Mouse (Mus musculus) small intestine, adult 2 months (tissue): ENCODE data around the gene Med6. TPM values are rescaled to one million over a fixed set of nuclear protein-coding genes. Genes with fewer than 3 reads are reported as not detected.

Experiments used
- H3K27ac ChIP-seq: fragments of 200-500 bp; 2 replicates; pipeline ENCODE4 v1.5.1; 2012; ENCODE audit warnings: low read depth, low read length, control low read depth, inconsistent platforms; ENCODE audit not compliant: insufficient read depth
- H3K27me3 ChIP-seq: fragments of 200-500 bp; 2 replicates; pipeline ENCODE4 v1.6.1; 2012; ENCODE audit warnings: mild to moderate bottlenecking, moderate library complexity, low read length, inconsistent platforms; ENCODE audit not compliant: control insufficient read depth, insufficient read depth
- H3K36me3 ChIP-seq: fragments of 200-500 bp; 2 replicates; pipeline ENCODE4 v1.6.1; 2012; ENCODE audit warnings: mild to moderate bottlenecking, low read length, control low read depth, inconsistent platforms; ENCODE audit not compliant: control insufficient read depth, insufficient read depth
- H3K4me1 ChIP-seq: fragments of 200-500 bp; 2 replicates; pipeline ENCODE4 v1.6.1; 2012; ENCODE audit warnings: low read length, inconsistent platforms, mixed read lengths; ENCODE audit not compliant: control insufficient read depth, insufficient read depth, insufficient read length
- H3K4me3 ChIP-seq: fragments of 200-500 bp; 2 replicates; pipeline ENCODE4 v1.5.1; 2012; ENCODE audit warnings: low read depth, mild to moderate bottlenecking, control low read depth, inconsistent platforms, low read length, moderate library complexity
- CTCF ChIP-seq: fragments of 200-500 bp; IDR thresholded peaks from 2 replicates; pipeline ENCODE4 v1.5.1; 2012; ENCODE audit warnings: low read depth, mild to moderate bottlenecking, control low read depth, inconsistent platforms, low read length, moderate library complexity, mixed read lengths; ENCODE audit not compliant: insufficient replicate concordance, insufficient read length; ENCODE audit errors: extremely low read depth
- POLR2A ChIP-seq: fragments of 200-500 bp; IDR thresholded peaks from 2 replicates; pipeline ENCODE4 v1.6.1; 2012; ENCODE audit warnings: low read depth, mild to moderate bottlenecking, control low read depth, inconsistent platforms, low read length, moderate library complexity
- WGBS: fragments of 180-500 bp; shearing (Covaris S2); methylation state at CpG from one replicate; pipeline ENCODE4 v1.1.7; 2018; 5-methylcytosine and 5-hydroxymethylcytosine counted together
- polyA plus RNA-seq: library from polyadenylated mRNA; depleted of rRNA; stranded (reverse); fragments of >200 nt; gene quantifications from 2 replicates; pipeline ENCODE4 v1.2.3, GENCODE M21; 2012; rRNA removed

The Med6 gene
- 0.55 and 2.3 TPM in 2 replicates for polyA plus RNA-seq

DNA sequence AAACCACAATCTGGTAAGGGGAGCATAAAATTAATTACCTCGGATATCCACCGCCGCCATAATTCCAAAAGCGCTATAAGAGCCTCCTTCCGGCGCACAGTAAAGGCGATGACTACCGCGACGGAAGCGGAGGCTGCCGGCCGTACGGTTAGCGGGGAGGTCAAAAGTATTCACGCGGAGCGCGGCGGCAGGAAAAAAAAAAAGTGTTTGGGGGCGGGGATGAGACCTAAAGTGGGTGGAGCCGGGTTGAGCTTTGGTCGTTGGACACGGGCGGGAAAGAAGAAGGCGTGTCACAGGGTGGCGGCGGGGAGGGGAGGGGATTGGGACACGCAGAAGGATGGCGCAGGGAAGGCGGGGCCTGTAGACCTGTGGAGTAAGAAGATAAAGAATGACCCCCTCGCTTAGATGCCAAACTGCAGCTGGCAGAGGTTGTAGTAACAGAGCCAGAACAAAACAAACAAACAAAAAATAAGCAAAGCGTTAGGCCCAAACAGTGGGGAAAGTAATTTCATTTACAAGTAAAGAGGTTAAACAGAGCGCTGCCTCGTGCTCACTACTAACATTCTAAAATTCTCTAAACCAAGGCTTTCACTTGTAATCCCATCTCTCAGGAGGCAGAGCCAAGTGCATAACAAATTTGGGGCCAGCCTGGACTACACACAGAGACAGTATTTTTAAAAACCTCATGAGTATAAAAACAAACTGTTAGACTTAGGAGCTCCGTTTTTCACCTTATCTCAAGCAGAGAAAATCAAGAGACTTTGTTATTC, at the start of gene Med6:
TSS of gene Med6 (minus strand) at position 107 of the 770 bp plus-strand sequence.
- 1% methylated on average over 36 of the region's 36 CpGs for WGBS
- Histone ChIP-seq H3K4me1 (no peaks in the 10 kb centered on the region), H3K36me3 (peaks cover 8% of the 10 kb centered on the region), H3K27me3 (no peaks in the 10 kb centered on the region), H3K4me3 (peak within 1 kb of the TSS; percentile 67), H3K27ac (peak within 1 kb of the TSS; percentile 17; the same call in 1 of the 2 replicates)
- TF ChIP-seq CTCF (no peak), POLR2A (no peak)

DNA sequence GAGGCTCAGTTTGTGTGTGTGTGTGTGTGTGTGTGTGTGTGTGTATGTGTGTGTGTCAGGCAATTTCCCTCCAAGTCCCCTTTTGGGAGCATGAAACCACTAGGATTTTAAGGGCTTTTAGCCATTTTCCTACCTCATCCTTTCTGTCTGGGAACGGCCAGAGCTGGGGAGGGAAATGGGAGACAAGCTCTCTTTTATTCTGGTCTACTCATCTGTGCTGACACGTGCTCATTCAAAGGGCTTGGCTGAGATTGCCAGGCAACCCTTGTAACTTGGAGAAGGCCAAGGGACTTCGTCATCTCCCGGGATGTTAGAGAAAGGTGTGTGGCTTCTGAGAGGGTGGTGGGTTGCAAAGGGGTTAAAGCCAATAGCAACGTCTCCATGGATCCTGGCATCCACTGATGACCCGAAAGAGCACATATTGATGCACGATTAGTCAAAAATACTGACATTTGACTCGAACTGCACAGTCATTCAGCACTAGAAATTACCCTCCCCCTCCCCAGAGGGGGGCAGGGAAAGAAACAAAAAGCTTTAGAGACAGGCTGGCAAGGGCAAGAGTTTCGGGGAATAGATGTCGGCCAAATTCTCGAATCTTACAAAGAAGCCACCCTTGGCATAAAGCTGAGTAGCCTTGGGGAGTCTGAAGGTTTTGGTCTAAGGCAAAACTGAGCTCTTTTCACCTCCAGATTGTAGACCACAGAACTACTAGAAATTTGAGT, 47.7 kb upstream of the Med6 start:
- H3K4me3 ChIP-seq = no peak overlapping the region
- no peaks in the 10 kb centered on the region for H3K36me3 ChIP-seq
- TF ChIP-seq CTCF (no peak), POLR2A (no peak)
- WGBS = 72% methylated on average over 11 of the region's 11 CpGs
- H3K4me1 ChIP-seq = no peaks in the 10 kb centered on the region
- H3K27me3 ChIP-seq = no peaks in the 10 kb centered on the region
- H3K27ac ChIP-seq = no peak overlapping the region

DNA sequence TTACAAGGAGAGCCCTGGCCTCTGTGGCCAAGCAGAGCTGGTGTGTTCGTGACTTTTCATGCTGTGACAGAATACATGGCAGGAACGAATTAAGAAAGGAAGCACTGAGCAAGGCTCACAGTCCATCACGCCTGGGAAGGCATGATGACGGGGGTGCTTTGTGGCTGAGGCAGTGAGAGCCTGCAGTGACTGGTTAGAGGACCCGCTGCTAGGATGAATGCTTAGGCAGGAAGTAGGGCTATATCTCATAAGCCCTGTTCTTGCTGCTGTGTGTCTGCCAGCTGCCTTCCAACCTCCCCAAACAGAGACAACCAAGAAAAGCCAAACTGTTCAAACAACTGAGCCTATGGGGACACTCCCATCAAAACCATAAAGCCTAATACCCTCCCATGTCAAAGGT, 45.8 kb upstream of the Med6 start:
- H3K4me1 ChIP-seq = no peaks in the 10 kb centered on the region
- 63% methylated on average over 5 of the region's 5 CpGs for WGBS

DNA sequence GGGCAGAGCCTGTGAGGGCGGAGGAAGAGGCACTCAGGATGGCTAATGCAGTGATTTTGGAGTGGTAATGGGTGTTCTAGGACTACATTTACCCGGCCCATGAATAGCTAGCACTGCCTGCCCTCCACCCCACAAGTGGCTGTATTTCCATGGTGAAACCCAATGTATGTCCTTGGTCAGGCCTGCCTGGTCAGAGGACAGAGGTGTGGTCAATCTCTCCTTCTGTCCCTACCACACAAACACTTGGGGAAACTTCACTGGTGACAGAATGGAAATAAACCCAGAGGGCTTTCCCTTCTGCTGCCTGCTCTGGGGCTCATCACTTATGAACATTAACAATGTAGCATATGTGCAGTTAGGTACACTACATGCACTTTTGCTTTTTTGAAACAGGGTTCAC, 38.4 kb upstream of the Med6 start:
- Histone ChIP-seq H3K36me3 (no peaks in the 10 kb centered on the region), H3K27me3 (peaks cover 24% of the 10 kb centered on the region), H3K27ac (no peak overlapping the region), H3K4me1 (peaks cover 5% of the 10 kb centered on the region), H3K4me3 (no peak overlapping the region)
- 92% methylated on average over 2 of the region's 2 CpGs for WGBS
- TF ChIP-seq POLR2A (no peak), CTCF (no peak)

More for the DNA sequence above, 45.8 kb upstream of the Med6 start:
- Histone ChIP-seq H3K27ac (no peak overlapping the region), H3K27me3 (no peaks in the 10 kb centered on the region), H3K36me3 (no peaks in the 10 kb centered on the region), H3K4me3 (no peak overlapping the region)
- TF ChIP-seq CTCF = no peak
- TF ChIP-seq POLR2A = no peak

DNA sequence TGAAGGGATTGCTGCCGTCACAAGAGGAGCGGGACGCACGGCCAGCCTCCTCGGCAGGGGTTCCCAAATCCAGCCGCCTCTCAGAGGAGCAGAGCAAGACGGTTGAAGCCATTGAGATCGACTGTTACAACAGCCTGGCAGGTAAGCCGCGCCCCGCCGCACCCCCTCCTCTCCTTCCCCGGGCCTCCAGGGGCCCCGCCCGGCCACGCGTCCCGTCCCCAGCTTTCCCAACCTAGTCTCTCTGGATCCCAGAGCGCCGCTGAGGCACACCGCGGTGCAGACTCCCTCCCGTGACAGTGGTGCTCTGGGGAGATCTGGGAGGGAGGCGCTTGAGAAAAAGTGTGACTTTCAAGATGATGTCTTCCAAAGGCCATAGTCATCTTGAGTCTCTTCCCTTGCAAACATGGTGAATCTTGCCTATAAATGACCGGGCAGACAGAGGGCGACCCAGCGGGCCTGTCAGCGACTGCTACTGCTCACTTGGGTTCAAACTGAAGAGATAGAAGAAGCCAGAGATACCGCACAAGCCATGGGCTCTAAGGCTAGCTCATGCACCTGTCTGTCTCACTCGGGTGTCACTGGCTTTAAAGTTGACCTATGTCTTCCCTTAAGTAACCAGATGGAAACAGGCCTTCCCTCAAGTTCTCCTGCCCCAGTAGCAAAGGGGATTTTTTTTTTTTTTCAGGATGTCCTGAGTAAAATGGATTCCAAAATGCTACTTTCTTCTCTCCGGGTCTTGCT, 37.0 kb upstream of the Med6 start:
- peaks cover 26% of the 10 kb centered on the region for H3K27me3 ChIP-seq
- peak overlapping the region; percentile 62 for H3K4me3 ChIP-seq
- H3K4me1 ChIP-seq = peaks cover 5% of the 10 kb centered on the region
- TF ChIP-seq CTCF (no peak), POLR2A (no peak)
- WGBS = 4% methylated on average over 29 of the region's 31 CpGs
- H3K27ac ChIP-seq = no peak overlapping the region
- H3K36me3 ChIP-seq = no peaks in the 10 kb centered on the region

DNA sequence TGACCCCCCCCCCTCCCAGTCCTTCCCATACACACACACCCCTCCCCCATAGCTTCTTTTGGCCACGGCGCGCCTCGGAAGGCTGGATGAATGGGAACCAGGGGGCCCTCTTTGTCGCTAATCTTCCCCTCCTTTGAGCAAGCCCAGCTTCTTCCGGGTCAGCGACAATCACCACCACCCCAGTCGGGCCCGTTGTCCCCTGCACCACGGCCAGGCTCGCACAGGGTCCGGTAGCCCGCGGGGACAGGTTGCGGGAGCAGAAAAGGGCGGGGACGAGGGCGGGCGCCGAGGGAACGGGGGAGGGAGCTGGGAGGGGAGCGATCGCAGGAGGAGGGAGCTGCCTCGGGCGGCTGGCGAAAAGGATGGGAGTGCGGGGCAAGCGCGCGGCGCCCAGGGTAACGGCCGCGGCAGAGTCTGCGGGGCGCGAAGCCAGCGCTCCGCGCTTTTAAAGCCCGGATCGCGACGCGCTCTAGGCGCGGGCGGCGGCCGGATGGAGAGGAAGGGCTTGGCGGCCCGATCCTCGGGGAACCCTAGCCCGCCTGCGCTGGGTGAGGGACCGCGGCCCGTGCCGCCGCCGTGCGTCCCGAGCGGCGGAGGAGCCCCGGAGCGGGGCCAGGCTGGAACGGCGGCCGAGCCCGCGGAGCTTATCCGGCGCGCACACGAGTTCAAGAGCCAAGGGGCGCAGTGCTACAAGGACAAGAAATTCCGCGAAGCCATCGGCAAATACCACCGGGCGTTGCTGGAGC, 36.3 kb upstream of the Med6 start, which contains the start of gene Ttc9:
TSS of gene Ttc9 (plus strand) at position 335 of the 746 bp plus-strand sequence.
- Histone ChIP-seq H3K27me3 (peaks cover 26% of the 10 kb centered on the region), H3K36me3 (no peaks in the 10 kb centered on the region), H3K27ac (no peak within 1 kb of the TSS), H3K4me1 (peaks cover 5% of the 10 kb centered on the region), H3K4me3 (peak within 1 kb of the TSS; percentile 62)
- TF ChIP-seq CTCF (no peak), POLR2A (no peak)
- under 1% methylated on average over 82 of the region's 82 CpGs for WGBS

DNA sequence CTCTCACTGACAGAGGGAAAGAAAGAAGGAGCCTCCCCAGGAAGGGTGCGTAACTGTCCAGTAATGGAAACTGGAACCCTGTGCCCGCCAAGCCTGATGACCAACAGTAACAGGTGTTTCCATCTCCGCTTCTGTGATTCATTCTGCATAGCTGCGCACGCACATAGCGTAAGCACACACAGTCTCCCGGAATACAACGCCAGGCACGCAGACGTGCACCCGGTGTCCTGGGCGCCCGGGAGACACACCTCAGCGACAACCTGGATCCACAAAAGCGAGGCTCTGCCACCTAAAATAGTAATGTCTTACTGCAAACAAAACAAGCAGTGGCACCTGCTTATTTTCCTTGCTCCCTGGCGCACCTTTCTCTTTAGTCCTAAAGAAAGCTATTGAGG, 35.7 kb upstream of the Med6 start:
- WGBS = 3% methylated on average over 16 of the region's 16 CpGs
- TF ChIP-seq CTCF (no peak), POLR2A (no peak)
- Histone ChIP-seq H3K27me3 (peaks cover 26% of the 10 kb centered on the region), H3K27ac (no peak overlapping the region), H3K4me3 (peak overlapping the region; percentile 62), H3K36me3 (no peaks in the 10 kb centered on the region), H3K4me1 (peaks cover 5% of the 10 kb centered on the region)
